Mouse (Mus musculus): ENCODE data around the gene Wdr26. TPM values are rescaled to one million over a fixed set of nuclear protein-coding genes. Genes with fewer than 3 reads are reported as not detected.

Wdr26 gene
- total RNA-seq, 2 experiments from 2014 or later, result 101 to 128 TPM

Other genes starting within 250 kb of the Wdr26 start
- gene Ephx1, start 191.1 kb downstream of the Wdr26 start, total RNA-seq (2014; fragmentation: Nextera tagmentation), result not detected in 2 replicates
- gene Ephx1, start 191.1 kb downstream of the Wdr26 start, total RNA-seq (2017), result 0.13 and 2.1 TPM in 2 replicates
- gene 9130409I23Rik, start 160.8 kb downstream of the Wdr26 start, total RNA-seq (2014; fragmentation: Nextera tagmentation), result not detected in 2 replicates
- not detected in 2 replicates for gene 9130409I23Rik, start 160.8 kb downstream of the Wdr26 start, total RNA-seq (2017)
- 43.2 and 52.6 TPM in 2 replicates for gene Nvl, start 67.8 kb downstream of the Wdr26 start, total RNA-seq (2014; fragmentation: Nextera tagmentation)
- 24.9 and 26.2 TPM in 2 replicates for gene Nvl, start 67.8 kb downstream of the Wdr26 start, total RNA-seq (2017)
- gene Cnih4, start 67.3 kb downstream of the Wdr26 start, total RNA-seq (2014; fragmentation: Nextera tagmentation), result 86.6 and 91.4 TPM in 2 replicates
- gene Cnih4, start 67.3 kb downstream of the Wdr26 start, total RNA-seq (2017), result 99.8 and 109 TPM in 2 replicates
- gene Cnih3, start 140.6 kb upstream of the Wdr26 start, total RNA-seq (2014; fragmentation: Nextera tagmentation), result not detected in 2 replicates
- gene Cnih3, start 140.6 kb upstream of the Wdr26 start, total RNA-seq (2017), result not detected in 2 replicates